Mouse (Mus musculus) ES-Bruce4 (cell line): Measurements from ENCODE around the gene Tex14.

Source experiments
- CTCF ChIP-seq: IDR thresholded peaks from one replicate; pipeline ENCODE4 v1.8.1; 2011; ENCODE audit warnings: low read depth, low read length
- POLR2A ChIP-seq: IDR thresholded peaks from one replicate; pipeline ENCODE4 v1.8.1; 2011; ENCODE audit warnings: low read length; ENCODE audit not compliant: insufficient read depth

DNA sequence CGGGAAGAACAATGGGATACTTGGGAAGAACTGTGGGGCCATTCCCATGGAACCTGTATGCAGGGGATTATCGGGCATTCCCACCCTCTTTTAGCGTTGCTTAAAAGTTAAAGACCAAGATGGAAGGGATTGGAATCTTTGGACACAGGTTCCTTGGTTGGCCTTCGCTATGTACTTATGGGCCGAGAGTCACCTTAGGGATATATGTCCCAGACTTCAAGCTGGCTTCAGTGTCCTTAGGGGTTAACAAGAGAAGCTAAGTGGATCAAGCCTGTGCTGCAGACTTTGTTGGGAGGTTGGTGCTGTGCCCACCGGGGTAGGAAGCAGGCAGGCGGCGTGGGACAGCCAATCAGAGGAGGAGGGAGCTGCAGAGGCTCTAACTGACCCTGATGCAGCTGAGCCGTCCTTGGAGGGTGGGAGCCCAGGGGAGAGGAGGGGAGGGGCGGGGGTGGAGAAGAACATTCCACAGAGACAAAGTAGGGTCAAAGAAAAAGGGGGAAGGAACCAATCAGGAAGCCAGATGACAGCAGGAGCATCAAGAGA lies 175.7 kb downstream of the Tex14 start:
- TF ChIP-seq CTCF = no peak
- TF ChIP-seq POLR2A = no peak
